Mouse (Mus musculus) lung, embryonic 16.5 days (tissue): ENCODE measurements around the gene Celsr1. TPM values are rescaled to one million over a fixed set of nuclear protein-coding genes. Genes with fewer than 3 reads are reported as not detected.

Experiments
- ATAC-seq: fragments of 200-750 bp; cut with Nextera tagmentation; 2 replicates; pipeline ENCODE4 v1.8.0; 2017; ENCODE audit warnings: low read depth, mild to moderate bottlenecking, moderate library complexity
- H3K27ac ChIP-seq: fragments of 300-500 bp; sonication (generic); 2 replicates; pipeline ENCODE4 v1.5.1; 2014; ENCODE audit warnings: mild to moderate bottlenecking, control low read depth, low read length
- H3K27me3 ChIP-seq: fragments of 300-500 bp; sonication (generic); 2 replicates; pipeline ENCODE4 v1.6.1; 2014; ENCODE audit warnings: low read depth, low read length, mixed read lengths; ENCODE audit not compliant: control insufficient read depth, insufficient read depth
- H3K36me3 ChIP-seq: fragments of 300-500 bp; sonication (generic); 2 replicates; pipeline ENCODE4 v1.6.1; 2014; ENCODE audit warnings: low read length; ENCODE audit not compliant: control insufficient read depth, insufficient read depth
- H3K4me1 ChIP-seq: fragments of 300-500 bp; sonication (generic); replicated peaks from 2 replicates; pipeline ENCODE4 v1.6.1; 2014; ENCODE audit warnings: low read length, mixed read lengths; ENCODE audit not compliant: control insufficient read depth, insufficient read depth
- H3K4me2 ChIP-seq: fragments of 300-500 bp; sonication (generic); 2 replicates; pipeline ENCODE4 v1.6.1; 2014; ENCODE audit warnings: low read depth, low read length, control low read depth
- H3K4me3 ChIP-seq: fragments of 300-500 bp; sonication (generic); 2 replicates; pipeline ENCODE4 v1.5.1; 2014; ENCODE audit warnings: mild to moderate bottlenecking, low read length, control low read depth
- H3K9ac ChIP-seq: fragments of 300-500 bp; sonication (generic); 2 replicates; pipeline ENCODE4 v1.6.1; 2014; ENCODE audit warnings: low read length, control low read depth
- H3K9me3 ChIP-seq: fragments of 300-500 bp; sonication (generic); 2 replicates; pipeline ENCODE4 v1.6.1; 2016; ENCODE audit warnings: low read length; ENCODE audit not compliant: control insufficient read depth
- WGBS: fragments of 180-500 bp; shearing (Covaris S2); extraction: QIAGEN DNeasy Blood & Tissue Kit; methylation state at CpG from one replicate; pipeline ENCODE4 v1.1.7; 2014; 5-methylcytosine and 5-hydroxymethylcytosine counted together
- polyA plus RNA-seq: library from polyadenylated mRNA; unstranded; fragments of >200 nt; fragmentation: Nextera tagmentation; extraction: Ambion mirVana; gene quantifications from 2 replicates; pipeline ENCODE4 v1.2.1, GENCODE M21; 2015

Gene Celsr1
- polyA plus RNA-seq, 1 experiment from 2014 or later, result 3.6 TPM

- ATAC-seq, result no peak
- 74% methylated on average over 10 of the region's 10 CpGs for WGBS
Measured at GRCm38 (mm10) chr15:86051152-86051551, 17.6 kb upstream of the Celsr1 start.

GRCm38 (mm10) chr15:86050170-86050743 is 16.7 kb upstream of the Celsr1 start:
- 54% methylated on average over 4 of the region's 4 CpGs for WGBS

More at GRCm38 (mm10) chr15:86051152-86051551, 17.6 kb upstream of the Celsr1 start:
- H3K4me2 ChIP-seq, result no peak overlapping the region
- H3K9ac ChIP-seq, result no peak overlapping the region
- H3K4me1 ChIP-seq, result peaks cover 4% of the 10 kb centered on the region; the same call in 1 of the 2 replicates
- no peak overlapping the region for H3K4me3 ChIP-seq
- H3K27ac ChIP-seq, result no peak overlapping the region
- H3K9me3 ChIP-seq, result no peaks in the 10 kb centered on the region
- no peaks in the 10 kb centered on the region for H3K27me3 ChIP-seq
- no peaks in the 10 kb centered on the region for H3K36me3 ChIP-seq

GRCm38 (mm10) chr15:86049510-86049909 is 15.9 kb upstream of the Celsr1 start:
- H3K4me2 ChIP-seq, result no peak overlapping the region
- H3K4me3 ChIP-seq, result no peak overlapping the region
- no peaks in the 10 kb centered on the region for H3K27me3 ChIP-seq
- ATAC-seq, result no peak
- H3K36me3 ChIP-seq, result no peaks in the 10 kb centered on the region
- peaks cover 4% of the 10 kb centered on the region; the same call in 1 of the 2 replicates for H3K4me1 ChIP-seq
- no peak overlapping the region for H3K27ac ChIP-seq
- no peaks in the 10 kb centered on the region for H3K9me3 ChIP-seq
- no peak overlapping the region for H3K9ac ChIP-seq
- WGBS, result 79% methylated on average over 3 of the region's 3 CpGs

More at GRCm38 (mm10) chr15:86050170-86050743, 16.7 kb upstream of the Celsr1 start:
- no peaks in the 10 kb centered on the region for H3K9me3 ChIP-seq
- H3K4me3 ChIP-seq, result no peak overlapping the region
- H3K27ac ChIP-seq, result no peak overlapping the region
- no peaks in the 10 kb centered on the region for H3K36me3 ChIP-seq
- H3K27me3 ChIP-seq, result no peaks in the 10 kb centered on the region
- H3K4me2 ChIP-seq, result no peak overlapping the region
- ATAC-seq, result no peak
- H3K4me1 ChIP-seq, result peaks cover 4% of the 10 kb centered on the region; the same call in 1 of the 2 replicates
- no peak overlapping the region for H3K9ac ChIP-seq

GRCm38 (mm10) chr15:86042364-86042763 is 8.8 kb upstream of the Celsr1 start:
- peaks cover 5% of the 10 kb centered on the region; the same call in 1 of the 2 replicates for H3K27me3 ChIP-seq
- H3K4me2 ChIP-seq, result no peak overlapping the region
- 24% methylated on average over 4 of the region's 4 CpGs for WGBS

GRCm38 (mm10) chr15:86041421-86041820 is 7.8 kb upstream of the Celsr1 start:
- no peak overlapping the region for H3K4me2 ChIP-seq
- H3K9ac ChIP-seq, result no peak overlapping the region
- 81% methylated on average over 5 of the region's 5 CpGs for WGBS
- no peaks in the 10 kb centered on the region for H3K36me3 ChIP-seq
- no peak overlapping the region for H3K4me3 ChIP-seq
- no peak for ATAC-seq
- peaks cover 5% of the 10 kb centered on the region; the same call in 1 of the 2 replicates for H3K27me3 ChIP-seq
- no peaks in the 10 kb centered on the region for H3K9me3 ChIP-seq
- no peaks in the 10 kb centered on the region for H3K4me1 ChIP-seq
- no peak overlapping the region for H3K27ac ChIP-seq

More at GRCm38 (mm10) chr15:86042364-86042763, 8.8 kb upstream of the Celsr1 start:
- Histone ChIP-seq H3K4me3 (no peak overlapping the region), H3K9ac (no peak overlapping the region), H3K9me3 (no peaks in the 10 kb centered on the region), H3K27ac (no peak overlapping the region), H3K4me1 (no peaks in the 10 kb centered on the region), H3K36me3 (no peaks in the 10 kb centered on the region)
- ATAC-seq, result peak; percentile 37; the same call in 1 of the 2 replicates

GRCm38 (mm10) chr15:86038802-86039201 is 5.2 kb upstream of the Celsr1 start:
- Histone ChIP-seq H3K36me3 (no peaks in the 10 kb centered on the region), H3K4me3 (no peak overlapping the region), H3K4me1 (peaks cover 3% of the 10 kb centered on the region; the same call in 1 of the 2 replicates), H3K27me3 (peaks cover 11% of the 10 kb centered on the region), H3K9me3 (no peaks in the 10 kb centered on the region), H3K27ac (no peak overlapping the region), H3K9ac (no peak overlapping the region), H3K4me2 (no peak overlapping the region)
- 0% methylated on average over 2 of the region's 2 CpGs for WGBS
- 0 out of 2 replicates have a peak, but pooled peaks have one; percentile 21 for ATAC-seq

GRCm38 (mm10) chr15:86035913-86036312 is 2.3 kb upstream of the Celsr1 start:
- no peak overlapping the region for H3K9ac ChIP-seq
- H3K27ac ChIP-seq, result peak overlapping the region; percentile 37; the same call in 1 of the 2 replicates
- peaks cover 6% of the 10 kb centered on the region; the same call in 1 of the 2 replicates for H3K4me1 ChIP-seq
- no peak overlapping the region for H3K4me2 ChIP-seq
- peaks cover 30% of the 10 kb centered on the region for H3K27me3 ChIP-seq
- H3K4me3 ChIP-seq, result no peak overlapping the region
- WGBS, result 58% methylated on average over 3 of the region's 3 CpGs
- H3K36me3 ChIP-seq, result peaks cover 12% of the 10 kb centered on the region
- peaks cover 10% of the 10 kb centered on the region for H3K9me3 ChIP-seq
- ATAC-seq, result no peak

GRCm38 (mm10) chr15:86034781-86035360 is 1.3 kb upstream of the Celsr1 start:
- peak overlapping the region; percentile 81 for H3K4me2 ChIP-seq
- peak; percentile 33 for ATAC-seq
- WGBS, result 7% methylated on average over 12 of the region's 12 CpGs
- peak overlapping the region; percentile 49; the same call in 1 of the 2 replicates for H3K9ac ChIP-seq
- H3K27me3 ChIP-seq, result peaks cover 30% of the 10 kb centered on the region
- H3K27ac ChIP-seq, result peak overlapping the region; percentile 93
- H3K4me1 ChIP-seq, result peaks cover 6% of the 10 kb centered on the region; the same call in 1 of the 2 replicates
- H3K36me3 ChIP-seq, result peaks cover 18% of the 10 kb centered on the region
- peak overlapping the region; percentile 67 for H3K4me3 ChIP-seq
- H3K9me3 ChIP-seq, result peaks cover 15% of the 10 kb centered on the region

- peak overlapping the region; percentile 76 for H3K9ac ChIP-seq
- H3K27me3 ChIP-seq, result peaks cover 28% of the 10 kb centered on the region
- ATAC-seq, result peak; percentile 88
- WGBS, result under 1% methylated on average over 39 of the region's 44 CpGs
- H3K36me3 ChIP-seq, result peaks cover 18% of the 10 kb centered on the region
- H3K4me1 ChIP-seq, result peaks cover 6% of the 10 kb centered on the region; the same call in 1 of the 2 replicates
- peak overlapping the region; percentile 93 for H3K27ac ChIP-seq
- peaks cover 15% of the 10 kb centered on the region for H3K9me3 ChIP-seq
- H3K4me3 ChIP-seq, result peak overlapping the region; percentile 67
- peak overlapping the region; percentile 81 for H3K4me2 ChIP-seq
Measured at GRCm38 (mm10) chr15:86034021-86034523, 495 bp upstream of the Celsr1 start.
